Mouse (Mus musculus) G1E (cell line): Measurements from ENCODE around the gene Snrpb.

Experiments
- CTCF ChIP-seq: IDR thresholded peaks from 2 replicates; pipeline ENCODE4 v1.5.1; 2012; ENCODE audit warnings: low read depth, low read length, inconsistent platforms, mixed read lengths
- GATA1 ChIP-seq: IDR thresholded peaks from 2 replicates; pipeline ENCODE4 v1.6.1; 2012; ENCODE audit warnings: borderline replicate concordance, low read length, inconsistent platforms, mixed read lengths
- GATA2 ChIP-seq: IDR thresholded peaks from 2 replicates; pipeline ENCODE4 v1.6.1; 2012; ENCODE audit warnings: low read depth, low read length, inconsistent platforms, borderline replicate concordance
- POLR2AphosphoS5 ChIP-seq: IDR thresholded peaks from 2 replicates; pipeline ENCODE4 v1.6.1; 2012; ENCODE audit warnings: low read depth, low read length, inconsistent platforms; ENCODE audit not compliant: insufficient replicate concordance
- TAL1 ChIP-seq: conservative IDR thresholded peaks from 2 replicates; pipeline ENCODE4 v1.6.1; 2012; ENCODE audit warnings: low read depth, low read length, inconsistent platforms, mixed read lengths

- TF ChIP-seq CTCF (no peak), TAL1 (no peak), POLR2AphosphoS5 (no peak), GATA1 (no peak), GATA2 (no peak)
Measured at GRCm38 (mm10) chr2:130194894-130195293, 15.7 kb upstream of the Snrpb start, which contains the start of gene Tmc2.
